Mouse (Mus musculus) forebrain, postnatal 0 days (tissue): Measurements from ENCODE around the gene Fads6. TPM values are rescaled to one million over a fixed set of nuclear protein-coding genes. Genes with fewer than 3 reads are reported as not detected.

Experiments used
- ATAC-seq: fragments of 200-750 bp; cut with Nextera tagmentation; 2 replicates; pipeline ENCODE4 v1.8.0; 2017; ENCODE audit warnings: mild to moderate bottlenecking, moderate library complexity
- DNase-seq: peaks from one replicate; pipeline ENCODE4 v3.0.0-alpha.2; 2015
- H3K27ac ChIP-seq: fragments of 300-500 bp; sonication (generic); 2 replicates; pipeline ENCODE4 v1.5.1; 2014; ENCODE audit warnings: low read depth, mild to moderate bottlenecking, antibody characterized with exemption, low read length, moderate library complexity, mixed read lengths
- H3K27me3 ChIP-seq: fragments of 300-500 bp; sonication (generic); 2 replicates; pipeline ENCODE4 v1.6.1; 2014; ENCODE audit warnings: mild to moderate bottlenecking, low read length, mixed read lengths; ENCODE audit not compliant: insufficient read depth
- H3K36me3 ChIP-seq: fragments of 300-500 bp; sonication (generic); 2 replicates; pipeline ENCODE4 v1.6.1; 2014; ENCODE audit warnings: mild to moderate bottlenecking, moderate library complexity; ENCODE audit not compliant: insufficient read depth
- H3K4me1 ChIP-seq: fragments of 300-500 bp; sonication (generic); 2 replicates; pipeline ENCODE4 v1.6.1; 2014; ENCODE audit warnings: antibody characterized with exemption; ENCODE audit not compliant: insufficient read depth
- H3K4me2 ChIP-seq: fragments of 300-500 bp; sonication (generic); 2 replicates; pipeline ENCODE4 v1.6.1; 2014; ENCODE audit warnings: low read depth, mild to moderate bottlenecking, moderate library complexity
- H3K4me3 ChIP-seq: fragments of 300-500 bp; sonication (generic); 2 replicates; pipeline ENCODE4 v1.5.1; 2014; ENCODE audit warnings: low read depth, low read length, mixed read lengths
- H3K9ac ChIP-seq: fragments of 300-500 bp; sonication (generic); 2 replicates; pipeline ENCODE4 v1.6.1; 2014; ENCODE audit warnings: mild to moderate bottlenecking
- H3K9me3 ChIP-seq: fragments of 300-500 bp; sonication (generic); 2 replicates; pipeline ENCODE4 v1.6.1; 2016; ENCODE audit warnings: low read length
- CTCF ChIP-seq: sonication (generic); IDR thresholded peaks from 2 replicates; pipeline ENCODE4 v1.5.1; 2016; ENCODE audit warnings: antibody characterized with exemption, control low read depth, low read depth
- WGBS: fragments of 180-500 bp; shearing (Covaris S2); extraction: QIAGEN DNeasy Blood & Tissue Kit; methylation state at CpG from one replicate; pipeline ENCODE4 v1.1.7; 2014; 5-methylcytosine and 5-hydroxymethylcytosine counted together
- polyA plus RNA-seq: library from polyadenylated mRNA; unstranded; fragments of >200 nt; fragmentation: Nextera tagmentation; extraction: Ambion mirVana; gene quantifications from 2 replicates; pipeline ENCODE4 v1.2.1, GENCODE M21; 2015
- total RNA-seq: library from RNA; depleted of rRNA; stranded (reverse); fragments of >200 nt; gene quantifications from 2 replicates; pipeline ENCODE4 v1.2.3, GENCODE M21; 2014

The Fads6 gene
- total and polyA plus RNA-seq, 2 experiments from 2014 or later: 0.48 to 6.5 TPM

DNA sequence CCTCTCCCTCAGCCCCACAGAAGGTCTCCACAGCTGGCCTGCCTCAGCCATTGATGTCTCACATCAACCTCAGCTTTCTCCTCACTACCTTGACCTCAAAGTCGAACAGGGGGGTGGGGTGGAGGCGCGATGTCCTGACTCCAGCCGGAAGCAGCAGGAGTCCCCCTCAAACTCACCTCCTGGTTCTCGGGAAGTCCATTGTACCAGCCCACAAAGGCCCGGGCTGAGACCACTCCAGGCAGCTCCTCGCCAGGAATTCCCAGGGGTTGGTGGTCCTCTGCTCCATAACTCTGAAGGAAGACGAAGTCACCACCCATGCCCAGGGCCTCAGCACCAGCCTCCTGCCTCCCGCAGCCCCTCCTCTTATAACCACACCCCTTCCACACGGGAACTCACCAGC, 26.0 kb downstream of the Fads6 start:
- Histone ChIP-seq H3K4me1 (0 out of 2 replicates have a peak, but pooled peaks cover 6% of the 10 kb centered on the region), H3K9me3 (no peaks in the 10 kb centered on the region), H3K27me3 (peaks cover 13% of the 10 kb centered on the region), H3K4me3 (no peak overlapping the region), H3K36me3 (peaks cover 24% of the 10 kb centered on the region), H3K9ac (no peak overlapping the region), H3K27ac (no peak overlapping the region), H3K4me2 (no peak overlapping the region)
- WGBS: 69% methylated on average over 10 of the region's 10 CpGs
- no peak for TF ChIP-seq CTCF
- ATAC-seq (no peak), DNase-seq (no peak)

- H3K36me3 ChIP-seq: peaks cover 24% of the 10 kb centered on the region
- no peaks in the 10 kb centered on the region for H3K9me3 ChIP-seq
- no peak for ATAC-seq
- no peak overlapping the region for H3K27ac ChIP-seq
- H3K4me2 ChIP-seq: no peak overlapping the region
- no peak for TF ChIP-seq CTCF
- 0 out of 2 replicates have a peak, but pooled peaks cover 1% of the 10 kb centered on the region for H3K4me1 ChIP-seq
- WGBS: 86% methylated on average over 9 of the region's 9 CpGs
- no peak for DNase-seq
- H3K4me3 ChIP-seq: no peak overlapping the region
- peaks cover 17% of the 10 kb centered on the region for H3K27me3 ChIP-seq
- no peak overlapping the region for H3K9ac ChIP-seq
Observed at GRCm38 (mm10) chr11:115271052-115271451, 26.4 kb downstream of the Fads6 start.

DNA sequence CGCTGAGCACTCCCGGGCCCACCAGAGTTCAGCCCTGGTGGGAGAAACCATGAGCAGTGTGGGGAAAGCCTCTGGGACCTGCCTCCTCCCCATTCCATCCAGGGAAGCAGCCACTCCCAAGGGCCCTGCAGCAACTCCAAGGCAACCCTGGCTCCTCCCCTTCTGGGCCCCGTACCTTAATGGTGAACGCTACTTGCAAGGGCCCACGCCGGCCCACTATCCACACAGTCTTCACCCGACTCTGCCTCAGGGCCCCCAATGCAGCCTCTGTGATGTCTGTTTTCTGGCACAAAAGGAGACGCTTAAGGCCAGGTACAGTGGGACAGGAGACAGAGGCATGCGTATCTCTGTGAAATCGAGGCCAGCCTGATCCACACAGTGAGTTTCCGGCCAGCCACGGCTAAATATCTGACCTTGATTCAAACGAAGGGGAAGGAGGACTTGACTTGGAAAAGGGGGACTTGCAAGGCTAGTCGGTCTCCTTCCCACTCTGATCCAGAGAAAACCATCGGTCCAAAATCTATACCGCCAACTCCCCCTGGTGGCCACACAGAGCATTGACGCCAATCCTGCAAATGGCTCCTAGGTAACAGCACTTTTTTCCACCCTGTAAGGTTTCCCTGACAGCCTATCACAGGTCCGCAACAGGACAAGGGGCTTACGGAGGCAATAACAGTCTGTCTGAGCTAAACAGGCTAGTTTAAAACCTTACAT, 27.2 kb downstream of the Fads6 start:
- H3K27me3 ChIP-seq: peaks cover 24% of the 10 kb centered on the region
- 34% methylated on average over 19 of the region's 19 CpGs for WGBS
- no peaks in the 10 kb centered on the region for H3K4me1 ChIP-seq
- no peak overlapping the region for H3K4me3 ChIP-seq
- H3K27ac ChIP-seq: no peak overlapping the region
- H3K36me3 ChIP-seq: peaks cover 24% of the 10 kb centered on the region
- H3K9ac ChIP-seq: no peak overlapping the region
- DNase-seq (peak; percentile 89), ATAC-seq (peak; percentile 70)
- H3K9me3 ChIP-seq: no peaks in the 10 kb centered on the region
- H3K4me2 ChIP-seq: no peak overlapping the region
- TF ChIP-seq CTCF: peak; percentile 98

- WGBS: 86% methylated on average over 27 of the region's 27 CpGs
- no peak overlapping the region for H3K4me3 ChIP-seq
- no peaks in the 10 kb centered on the region for H3K4me1 ChIP-seq
- DNase-seq (no peak), ATAC-seq (no peak)
- no peaks in the 10 kb centered on the region for H3K9me3 ChIP-seq
- no peak overlapping the region for H3K27ac ChIP-seq
- H3K36me3 ChIP-seq: peaks cover 24% of the 10 kb centered on the region
- no peak for TF ChIP-seq CTCF
- H3K4me2 ChIP-seq: no peak overlapping the region
- peaks cover 30% of the 10 kb centered on the region for H3K27me3 ChIP-seq
- no peak overlapping the region for H3K9ac ChIP-seq
Observed at GRCm38 (mm10) chr11:115269330-115270066, 28.0 kb downstream of the Fads6 start.

GRCm38 (mm10) chr11:115267958-115268357, 29.5 kb downstream of the Fads6 start:
- 87% methylated on average over 11 of the region's 11 CpGs for WGBS
- Histone ChIP-seq H3K27me3 (peaks cover 36% of the 10 kb centered on the region), H3K4me3 (no peak overlapping the region), H3K4me1 (no peaks in the 10 kb centered on the region), H3K9ac (no peak overlapping the region), H3K4me2 (no peak overlapping the region), H3K9me3 (no peaks in the 10 kb centered on the region), H3K36me3 (peaks cover 24% of the 10 kb centered on the region), H3K27ac (no peak overlapping the region)
- ATAC-seq: no peak
- no peak for DNase-seq
- TF ChIP-seq CTCF: no peak

GRCm38 (mm10) chr11:115267061-115267883, 30.2 kb downstream of the Fads6 start, which contains the start of gene Grin2c:
Gene Grin2c, minus strand, starts transcription at chr11:115267243.
- Histone ChIP-seq H3K36me3 (peaks cover 24% of the 10 kb centered on the region), H3K27me3 (peaks cover 37% of the 10 kb centered on the region), H3K4me1 (no peaks in the 10 kb centered on the region), H3K4me2 (peak within 1 kb of the TSS; percentile 59), H3K27ac (no peak within 1 kb of the TSS), H3K9me3 (no peaks in the 10 kb centered on the region), H3K9ac (peak within 1 kb of the TSS; percentile 18; the same call in 1 of the 2 replicates), H3K4me3 (peak within 1 kb of the TSS; percentile 33)
- DNase-seq (no peak), ATAC-seq (no peak)
- TF ChIP-seq CTCF: no peak
- WGBS: 10% methylated on average over 33 of the region's 50 CpGs
